Mouse (Mus musculus) thymus, adult 2 months (tissue): ENCODE measurements around the gene Zbtb1.

Source experiments
- CTCF ChIP-seq: fragments of 200-500 bp; IDR thresholded peaks from 2 replicates; pipeline ENCODE4 v1.5.1; 2012; ENCODE audit warnings: mild to moderate bottlenecking, control low read depth, low read length, moderate library complexity, borderline replicate concordance; ENCODE audit not compliant: control insufficient read depth, poor library complexity, insufficient read depth; ENCODE audit errors: extremely low read depth
- POLR2A ChIP-seq: fragments of 200-500 bp; IDR thresholded peaks from 2 replicates; pipeline ENCODE4 v1.6.1; 2012; ENCODE audit warnings: mild to moderate bottlenecking, low read length, control low read depth, moderate library complexity; ENCODE audit not compliant: control insufficient read depth, poor library complexity, insufficient read depth; ENCODE audit errors: extremely low read depth

DNA sequence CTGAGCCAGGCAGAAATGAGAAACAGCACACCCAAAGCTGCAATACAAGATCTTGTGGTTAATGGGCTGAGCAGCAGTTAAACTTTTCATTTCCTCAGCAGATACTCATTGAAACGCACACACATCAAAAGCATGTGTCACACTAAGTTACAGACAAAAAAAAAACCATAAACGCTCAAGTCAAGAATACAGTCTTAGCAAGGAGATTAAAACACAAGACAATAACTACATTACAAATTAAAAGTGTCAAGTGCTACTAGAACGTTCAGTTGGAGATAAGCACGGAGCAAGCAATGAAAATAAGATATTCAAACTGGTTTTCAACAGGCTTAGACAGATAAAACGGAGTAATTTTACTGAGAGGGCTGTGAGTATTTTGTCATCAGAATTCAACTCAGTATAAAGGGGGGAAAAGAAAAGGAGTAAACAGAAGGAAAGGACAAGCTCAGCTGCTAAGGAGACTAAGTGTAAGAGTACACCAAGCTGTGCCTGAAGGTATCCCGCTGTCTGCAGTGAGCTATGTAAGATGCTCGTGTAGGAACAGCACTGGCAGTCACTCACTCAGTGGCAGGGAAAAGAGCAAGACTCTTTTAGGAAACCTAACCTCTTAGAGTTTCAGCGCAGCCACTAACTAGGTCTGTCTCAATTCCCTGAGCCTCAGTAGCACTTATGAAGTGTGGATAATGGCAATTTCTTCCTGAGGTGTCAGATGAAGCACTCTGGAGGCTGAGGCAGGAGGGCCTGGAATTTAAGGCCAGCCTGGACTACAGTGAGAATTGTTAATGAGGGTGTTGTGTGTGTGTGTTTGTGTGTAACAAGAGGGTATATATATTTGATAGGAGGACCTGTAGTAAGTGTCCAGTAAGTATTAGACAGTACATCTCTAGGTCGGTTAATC lies 8.4 kb upstream of the Zbtb1 start:
- TF ChIP-seq POLR2A (no peak), CTCF (no peak)
